Mouse (Mus musculus) layer of hippocampus, adult 8-10 months (tissue): ENCODE results near the gene Glis2. TPM values are rescaled to one million over a fixed set of nuclear protein-coding genes. Genes with fewer than 3 reads are reported as not detected.
"Not testable (repeated sequence)": the region's sequence is repeated elsewhere in the genome, so short reads cannot be mapped to it uniquely, and the experiment has no call there.

Experiments used
- DNase-seq, 2 experiments: peaks; one replicate each; pipeline ENCODE4 v3.0.0; 2022; ENCODE audit warnings: low spot score in 2 of 2
- total RNA-seq, 4 experiments: library from RNA; stranded (reverse); gene quantifications; 2 replicates each; pipeline ENCODE4 v1.2.4; 2022

Glis2 gene
- total RNA-seq, 4 experiments from 2014 or later, result 10.9 to 18.4 (median 11.9) TPM

DNA sequence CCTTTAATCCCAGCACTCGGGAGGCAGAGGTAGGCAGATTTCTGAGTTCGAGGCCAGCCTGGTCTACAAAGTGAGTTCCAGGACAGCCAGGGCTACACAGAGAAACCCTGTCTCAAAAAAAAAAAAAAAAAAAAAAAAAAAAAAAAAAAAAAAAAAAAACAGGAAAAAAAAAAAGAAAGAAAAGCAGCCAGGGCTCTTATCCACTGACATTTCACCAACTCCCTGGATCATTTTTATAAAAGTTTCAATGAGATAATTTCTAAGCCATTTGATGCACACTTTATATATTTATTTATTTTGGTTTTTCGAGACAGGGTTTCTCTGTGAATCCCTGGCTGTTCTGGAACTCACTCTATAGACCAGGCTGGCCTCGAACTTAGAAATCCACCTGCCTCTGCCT lies 13.3 kb upstream of the Glis2 start:
- DNase-seq, result not testable (repeated sequence)

GRCm38 (mm10) chr16:4583807-4584206 lies 10.7 kb upstream of the Glis2 start:
- no peak for DNase-seq

GRCm38 (mm10) chr16:4584438-4584837 lies 10.1 kb upstream of the Glis2 start:
- no peak for DNase-seq

- no peak for DNase-seq
Measured at GRCm38 (mm10) chr16:4585642-4586530, 8.6 kb upstream of the Glis2 start.

GRCm38 (mm10) chr16:4586531-4587123 lies 7.9 kb upstream of the Glis2 start:
- peak; percentile 81 to 85 for DNase-seq

DNA sequence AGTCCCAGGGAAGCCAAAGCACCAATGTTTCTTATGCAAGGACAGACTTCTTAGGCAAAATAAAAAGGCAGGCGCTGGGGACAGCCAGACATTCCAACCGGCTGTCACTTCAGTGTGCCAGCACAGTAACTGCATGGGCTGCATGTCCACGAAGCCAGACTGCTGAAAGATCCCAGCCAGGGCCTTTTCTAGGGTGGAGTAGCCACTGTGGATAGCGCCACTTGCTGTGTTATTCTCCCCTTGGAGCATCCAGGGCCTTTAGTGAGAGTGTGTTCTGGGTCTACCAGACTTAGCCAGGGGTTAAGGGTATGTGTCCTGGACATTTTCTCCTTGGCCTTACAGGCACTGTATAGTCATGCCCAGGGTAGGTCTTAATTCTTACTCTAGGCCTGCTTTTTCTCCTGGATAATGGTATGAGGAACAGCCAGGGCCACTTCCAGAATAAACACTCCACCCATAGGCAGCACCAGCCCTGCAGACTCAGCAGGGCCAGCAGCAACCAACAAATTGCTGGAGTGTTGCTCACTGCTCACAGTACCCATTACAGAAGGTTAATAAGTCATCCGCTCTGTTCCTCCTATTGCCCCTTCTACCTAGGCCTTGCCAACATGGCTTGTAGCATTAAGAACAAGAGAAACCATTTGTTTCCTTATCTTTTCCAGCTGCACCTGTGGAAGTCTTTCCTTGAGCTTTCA lies 6.8 kb upstream of the Glis2 start:
- DNase-seq, result no peak

- DNase-seq, result no peak
Measured at GRCm38 (mm10) chr16:4590236-4590635, 4.3 kb upstream of the Glis2 start.

- peak in 1 of 2 experiments; percentile 41 for DNase-seq
Measured at GRCm38 (mm10) chr16:4592909-4593875, 1.3 kb upstream of the Glis2 start.

DNA sequence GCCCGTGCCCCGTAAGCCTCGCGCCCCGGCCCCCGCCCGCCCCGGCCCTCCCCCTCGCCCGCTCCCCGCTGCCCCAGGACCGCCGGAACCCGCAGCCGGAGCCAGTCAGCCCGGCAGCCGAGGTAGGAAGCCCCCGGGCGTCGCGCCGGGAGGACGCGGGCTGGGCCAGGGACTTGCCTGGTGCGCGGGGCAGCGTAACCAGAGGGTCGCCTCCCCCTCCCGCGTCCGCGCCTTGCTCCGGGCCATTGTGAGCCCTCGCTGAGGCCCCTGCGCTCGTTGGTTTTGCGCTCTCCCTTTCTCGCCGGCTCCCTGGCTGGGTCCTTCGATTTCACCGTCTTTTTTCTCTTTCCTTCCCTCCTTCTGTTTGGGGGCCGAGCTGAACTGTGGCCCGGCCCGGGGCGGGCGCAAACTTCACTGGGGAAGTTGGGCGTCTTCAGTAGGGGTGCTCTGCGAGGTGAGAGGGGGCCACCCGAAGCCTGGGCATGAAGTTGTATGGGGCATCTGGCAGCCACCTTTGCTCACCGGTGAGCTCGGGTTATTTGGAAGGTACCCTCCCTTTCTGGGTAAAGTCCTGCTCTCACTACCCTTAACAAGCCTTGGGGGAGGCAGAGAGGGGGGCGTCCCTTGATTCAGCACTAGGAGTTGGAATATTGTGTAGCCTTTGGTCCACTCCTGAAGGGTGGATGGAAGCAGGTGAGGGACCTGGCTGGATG lies 457 bp downstream of the Glis2 start:
- no peak for DNase-seq

DNA sequence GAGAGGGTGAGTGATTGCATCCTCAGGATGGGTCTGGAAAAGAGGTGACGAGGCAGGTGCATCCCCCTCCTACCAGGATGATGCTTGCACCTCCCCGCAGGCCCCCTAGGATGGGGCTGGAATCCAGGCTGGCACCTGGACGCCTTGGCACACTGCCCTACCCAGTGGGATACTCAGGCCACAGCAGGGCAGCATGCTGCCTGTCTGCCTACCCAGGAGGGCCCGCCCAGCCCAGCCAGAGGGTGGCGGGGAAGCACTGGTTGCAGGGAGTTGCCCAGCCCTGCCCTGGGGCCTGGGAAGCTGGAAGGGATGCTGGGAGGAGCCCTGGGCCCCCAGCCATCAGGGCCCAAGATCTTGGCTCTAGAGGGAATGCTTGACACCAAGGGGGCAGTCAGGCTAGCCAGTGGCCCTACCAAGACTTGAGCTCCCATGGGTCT lies 1.0 kb downstream of the Glis2 start:
- DNase-seq, result no peak

DNA sequence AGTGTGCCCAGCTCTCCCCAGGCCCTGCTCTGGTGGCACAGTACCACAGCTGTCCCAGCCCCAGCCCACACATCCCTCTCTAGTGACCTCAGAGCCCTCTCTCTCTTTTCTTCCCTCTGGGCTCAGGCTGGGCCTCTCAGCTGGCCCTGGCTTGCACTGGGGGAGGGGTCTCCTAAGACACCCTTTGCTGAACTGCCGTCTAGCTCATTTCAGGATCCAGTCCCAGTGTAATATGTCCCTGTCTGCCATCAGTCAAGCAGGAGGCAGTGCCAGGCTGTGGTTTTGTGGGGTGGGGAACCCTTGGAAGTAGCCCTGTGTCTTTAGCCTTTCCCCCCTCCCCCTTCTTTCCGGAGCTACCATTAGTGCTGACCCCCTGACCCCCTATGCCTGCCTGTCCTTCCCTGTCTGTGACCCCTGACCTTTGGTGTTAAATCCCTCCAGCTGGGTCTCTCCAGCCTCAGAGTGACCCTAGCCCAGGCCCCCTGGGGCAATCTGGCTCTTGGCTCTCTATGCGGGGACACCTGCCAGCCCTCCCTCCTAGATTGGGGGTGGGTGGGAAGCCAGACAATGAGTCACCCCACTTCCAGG lies 1.7 kb downstream of the Glis2 start:
- DNase-seq, result no peak

DNA sequence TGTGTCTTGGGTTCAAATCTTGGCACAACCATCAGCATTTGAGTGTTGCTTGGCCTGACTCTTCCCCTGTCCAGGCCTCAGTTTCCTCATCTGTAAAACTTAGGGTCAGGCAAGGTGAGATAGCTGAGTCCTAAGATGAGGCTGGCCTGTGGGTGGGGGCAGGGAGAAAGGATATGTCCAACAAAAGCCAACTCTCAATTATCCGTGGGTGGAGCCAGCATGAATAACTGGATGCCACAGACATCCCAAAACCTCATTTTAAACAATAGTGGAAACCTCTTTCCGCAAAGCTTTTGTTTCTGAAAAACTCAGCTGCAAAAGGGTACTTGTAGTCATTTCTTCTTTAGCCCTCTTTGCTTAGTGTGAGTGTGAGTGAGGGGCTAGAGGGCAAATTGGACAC lies 2.3 kb downstream of the Glis2 start:
- no peak for DNase-seq

GRCm38 (mm10) chr16:4597296-4597695 lies 2.8 kb downstream of the Glis2 start:
- DNase-seq, result no peak

DNA sequence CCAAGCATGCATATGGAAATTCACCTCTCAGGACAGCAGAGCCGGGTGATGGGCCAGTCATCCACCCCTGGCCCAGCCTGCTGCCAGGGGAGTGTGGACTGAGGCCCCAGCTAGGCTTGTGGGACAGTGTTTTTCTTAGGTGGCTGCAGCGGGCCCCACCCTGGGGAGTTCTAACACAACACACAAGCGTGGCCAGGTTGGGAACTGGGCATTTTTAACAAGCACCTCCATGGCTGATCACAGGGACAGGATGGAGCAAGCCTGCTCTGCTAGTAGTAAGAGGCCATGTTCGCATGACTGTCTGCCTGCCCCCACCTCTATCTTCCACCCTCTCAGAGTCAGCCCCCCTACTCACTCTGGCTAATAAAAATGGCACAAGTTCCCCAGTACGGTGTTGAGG lies 3.5 kb downstream of the Glis2 start:
- no peak for DNase-seq

GRCm38 (mm10) chr16:4598891-4599543 lies 4.5 kb downstream of the Glis2 start:
- no peak for DNase-seq

- DNase-seq, result no peak
Measured at GRCm38 (mm10) chr16:4599616-4600015, 5.1 kb downstream of the Glis2 start.

DNA sequence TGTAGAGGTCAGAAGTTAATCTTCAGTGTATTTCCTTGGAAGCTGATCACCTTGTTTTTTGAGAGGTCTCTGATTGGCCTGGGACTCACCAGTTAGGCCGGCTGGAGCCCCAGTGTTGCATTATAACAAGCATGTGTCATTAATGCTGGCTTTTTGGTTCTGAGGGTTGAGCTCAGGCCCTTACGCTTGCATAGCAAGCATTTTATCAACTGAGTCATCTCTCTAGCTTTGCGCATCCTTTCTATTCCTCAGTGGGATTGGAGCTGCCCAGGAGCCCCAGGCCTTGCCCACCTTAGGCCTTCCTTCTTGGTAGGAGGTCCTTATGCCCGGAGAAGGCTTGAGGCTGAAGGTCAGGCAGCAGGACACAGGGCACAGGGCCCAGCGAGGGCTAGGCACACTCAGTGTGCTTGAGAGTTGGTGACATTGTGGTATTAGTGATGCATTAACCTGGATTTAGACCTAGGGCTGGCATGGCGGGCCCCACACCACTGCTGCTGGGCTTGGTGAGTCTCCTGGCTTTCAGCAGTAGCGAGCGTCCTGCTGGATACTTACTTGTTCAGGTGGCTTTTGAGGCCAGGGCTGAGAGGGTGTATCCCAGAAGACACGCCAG lies 6.3 kb downstream of the Glis2 start:
- DNase-seq, result no peak

DNA sequence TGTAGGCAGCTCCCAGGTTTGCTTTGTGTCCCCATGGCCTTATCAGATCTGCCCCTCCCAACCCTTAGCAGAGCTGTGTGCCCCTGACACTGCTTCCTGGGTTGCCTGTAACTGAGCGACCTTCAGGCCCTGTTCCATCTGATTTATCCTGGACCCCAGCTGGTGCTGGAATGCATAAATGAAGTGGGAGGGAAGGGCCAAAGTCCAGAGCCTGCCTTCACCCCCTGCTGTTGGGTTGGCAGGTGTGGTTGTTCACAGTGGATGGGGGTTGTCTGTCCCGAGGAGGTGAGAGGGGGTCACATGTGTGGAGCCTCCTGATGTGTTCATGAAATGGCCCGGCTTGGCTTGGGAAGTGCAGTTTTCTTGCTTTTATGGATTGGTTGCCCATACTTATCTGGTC lies 7.7 kb downstream of the Glis2 start:
- no peak for DNase-seq
